Mouse (Mus musculus) heart, embryonic 11.5 days (tissue): ENCODE measurements around the gene Cyba. TPM values are rescaled to one million over a fixed set of nuclear protein-coding genes. Genes with fewer than 3 reads are reported as not detected.

Experiments used
- ATAC-seq: fragments of 200-750 bp; cut with Nextera tagmentation; replicated peaks from 2 replicates; pipeline ENCODE4 v1.8.0; 2017; ENCODE audit warnings: moderate library complexity; ENCODE audit not compliant: insufficient number of reproducible peaks, low FRiP score, low TSS enrichment
- H3K27ac ChIP-seq: fragments of 300-500 bp; sonication (generic); 2 replicates; pipeline ENCODE4 v1.5.1; 2014; ENCODE audit warnings: mild to moderate bottlenecking, low read depth, low read length
- H3K27me3 ChIP-seq: fragments of 300-500 bp; sonication (generic); 2 replicates; pipeline ENCODE4 v1.6.1; 2014; ENCODE audit warnings: mild to moderate bottlenecking, low read length, mixed read lengths; ENCODE audit not compliant: control insufficient read depth, insufficient read depth
- H3K36me3 ChIP-seq: fragments of 300-500 bp; sonication (generic); 2 replicates; pipeline ENCODE4 v1.6.1; 2014; ENCODE audit warnings: mild to moderate bottlenecking, low read length, moderate library complexity, mixed read lengths; ENCODE audit not compliant: control insufficient read depth, insufficient read depth
- H3K4me1 ChIP-seq: fragments of 300-500 bp; sonication (generic); 2 replicates; pipeline ENCODE4 v1.6.1; 2014; ENCODE audit warnings: low read length; ENCODE audit not compliant: control insufficient read depth, insufficient read depth
- H3K4me2 ChIP-seq: fragments of 300-500 bp; sonication (generic); 2 replicates; pipeline ENCODE4 v1.6.1; 2014; ENCODE audit warnings: mild to moderate bottlenecking, moderate library complexity
- H3K4me3 ChIP-seq: fragments of 300-500 bp; sonication (generic); 2 replicates; pipeline ENCODE4 v1.5.1; 2014; ENCODE audit warnings: low read depth, low read length
- H3K9ac ChIP-seq: fragments of 300-500 bp; sonication (generic); 2 replicates; pipeline ENCODE4 v1.6.1; 2014; ENCODE audit warnings: mild to moderate bottlenecking, low read depth, low read length, moderate library complexity
- H3K9me3 ChIP-seq: fragments of 300-500 bp; sonication (generic); replicated peaks from 2 replicates; pipeline ENCODE4 v1.6.1; 2016; ENCODE audit warnings: low read length; ENCODE audit not compliant: control insufficient read depth
- WGBS: fragments of 180-500 bp; shearing (Covaris S2); extraction: QIAGEN DNeasy Blood & Tissue Kit; methylation state at CpG from one replicate; pipeline ENCODE4 v1.1.7; 2014; ENCODE audit not compliant: insufficient replicate concordance; 5-methylcytosine and 5-hydroxymethylcytosine counted together
- polyA plus RNA-seq: library from polyadenylated mRNA; unstranded; fragments of >200 nt; fragmentation: Nextera tagmentation; extraction: Ambion mirVana; gene quantifications from 2 replicates; pipeline ENCODE4 v1.2.1, GENCODE M21; 2014

Gene Cyba
- polyA plus RNA-seq, 1 experiment from 2014 or later, result 174 TPM

DNA sequence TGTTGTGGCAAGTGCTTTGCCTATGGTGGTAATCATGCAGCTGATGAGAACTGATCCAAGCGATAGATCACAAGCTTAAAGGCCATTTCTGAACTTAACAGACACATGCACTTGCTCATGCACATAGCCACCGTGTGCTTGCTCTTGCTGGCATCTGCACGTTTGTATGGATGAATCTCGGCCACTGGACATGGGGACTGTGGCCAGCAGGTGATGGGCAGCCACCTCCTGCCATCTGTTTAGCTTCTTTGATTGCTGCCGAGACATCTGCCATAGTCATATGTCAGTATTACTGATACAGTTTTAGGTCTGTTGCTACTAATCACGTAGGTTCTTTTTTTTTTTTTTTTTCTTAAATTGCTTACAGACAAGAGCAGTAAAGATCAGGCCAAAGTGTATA, 37.4 kb downstream of the Cyba start:
- Histone ChIP-seq H3K9me3 (no peaks in the 10 kb centered on the region), H3K9ac (no peak overlapping the region), H3K36me3 (peaks cover 28% of the 10 kb centered on the region), H3K4me1 (no peaks in the 10 kb centered on the region), H3K27ac (no peak overlapping the region), H3K4me2 (no peak overlapping the region), H3K27me3 (no peaks in the 10 kb centered on the region), H3K4me3 (no peak overlapping the region)
- no peak for ATAC-seq
- WGBS, result 88% methylated on average over 6 of the region's 6 CpGs

DNA sequence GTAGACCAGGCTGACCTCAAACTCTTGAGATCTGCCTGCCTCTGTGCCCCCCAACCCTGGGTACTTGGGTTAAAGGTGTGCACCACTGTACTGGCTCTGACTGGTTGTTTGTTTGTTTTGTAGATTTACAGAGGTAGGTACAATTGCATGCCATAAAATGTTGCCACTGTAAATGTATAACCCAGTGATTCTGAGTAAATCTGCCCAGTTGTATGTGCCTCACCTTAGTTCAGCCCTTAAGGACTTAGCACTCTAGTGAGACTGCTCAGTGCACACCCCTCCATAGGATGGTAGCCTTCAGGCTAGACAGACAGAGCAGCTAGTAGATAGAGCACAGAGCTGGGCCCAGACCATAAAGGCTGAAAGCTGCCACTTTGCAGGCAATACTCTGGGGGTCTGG, 39.0 kb downstream of the Cyba start:
- H3K27me3 ChIP-seq, result no peaks in the 10 kb centered on the region
- peaks cover 21% of the 10 kb centered on the region for H3K36me3 ChIP-seq
- no peak overlapping the region for H3K9ac ChIP-seq
- H3K27ac ChIP-seq, result no peak overlapping the region
- no peak for ATAC-seq
- H3K4me1 ChIP-seq, result no peaks in the 10 kb centered on the region
- no peak overlapping the region for H3K4me2 ChIP-seq
- no peak overlapping the region for H3K4me3 ChIP-seq
- no peaks in the 10 kb centered on the region; the same call in 1 of the 2 replicates for H3K9me3 ChIP-seq

DNA sequence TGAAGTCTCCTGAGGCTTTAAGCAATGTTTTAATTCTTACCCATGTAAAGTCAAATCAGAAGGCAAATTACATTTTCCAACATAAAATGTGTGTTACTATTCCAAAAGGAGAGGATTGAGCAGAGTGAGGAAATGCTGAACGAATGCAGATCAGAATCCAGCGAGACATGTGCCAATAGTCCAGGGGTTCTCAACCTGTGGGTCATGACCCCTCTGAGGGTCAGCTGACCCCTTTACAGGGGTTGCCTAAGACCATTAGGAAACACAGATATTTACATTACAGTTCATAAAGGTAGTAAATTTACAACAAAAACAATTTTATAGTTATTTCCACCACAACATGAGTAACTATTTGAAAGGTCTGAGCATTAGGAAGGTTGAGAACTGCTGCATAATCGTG, 42.0 kb downstream of the Cyba start:
- Histone ChIP-seq H3K27me3 (no peaks in the 10 kb centered on the region), H3K9me3 (no peaks in the 10 kb centered on the region; the same call in 1 of the 2 replicates), H3K4me2 (no peak overlapping the region), H3K27ac (no peak overlapping the region), H3K9ac (no peak overlapping the region), H3K4me3 (no peak overlapping the region), H3K36me3 (peaks cover 33% of the 10 kb centered on the region), H3K4me1 (no peaks in the 10 kb centered on the region)
- WGBS, result 84% methylated on average over 3 of the region's 3 CpGs
- no peak for ATAC-seq

DNA sequence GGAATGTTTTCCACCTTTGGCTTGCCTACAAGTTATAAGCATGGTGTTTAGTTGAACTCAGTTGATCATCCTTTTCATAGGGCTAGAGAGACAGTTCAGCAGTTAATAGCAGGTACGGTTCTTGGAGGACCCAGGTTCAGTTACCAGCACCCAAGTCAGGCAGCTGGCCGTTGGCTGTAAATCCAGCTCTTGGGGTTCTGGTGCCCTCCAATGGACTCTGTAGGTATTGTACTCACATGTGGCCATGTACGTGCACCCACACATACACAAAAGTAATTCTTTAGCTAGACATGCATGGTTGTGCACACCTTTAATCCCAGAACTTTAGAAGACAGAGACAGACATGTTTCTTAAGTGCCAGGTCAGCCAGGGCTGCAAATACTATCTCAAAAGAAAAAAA, 43.4 kb downstream of the Cyba start:
- peaks cover 43% of the 10 kb centered on the region for H3K36me3 ChIP-seq
- no peaks in the 10 kb centered on the region; the same call in 1 of the 2 replicates for H3K9me3 ChIP-seq
- WGBS, result 94% methylated on average over 3 of the region's 3 CpGs
- no peak for ATAC-seq
- no peak overlapping the region for H3K4me3 ChIP-seq
- H3K27me3 ChIP-seq, result no peaks in the 10 kb centered on the region
- H3K4me2 ChIP-seq, result no peak overlapping the region
- H3K4me1 ChIP-seq, result no peaks in the 10 kb centered on the region
- H3K9ac ChIP-seq, result no peak overlapping the region
- H3K27ac ChIP-seq, result no peak overlapping the region

DNA sequence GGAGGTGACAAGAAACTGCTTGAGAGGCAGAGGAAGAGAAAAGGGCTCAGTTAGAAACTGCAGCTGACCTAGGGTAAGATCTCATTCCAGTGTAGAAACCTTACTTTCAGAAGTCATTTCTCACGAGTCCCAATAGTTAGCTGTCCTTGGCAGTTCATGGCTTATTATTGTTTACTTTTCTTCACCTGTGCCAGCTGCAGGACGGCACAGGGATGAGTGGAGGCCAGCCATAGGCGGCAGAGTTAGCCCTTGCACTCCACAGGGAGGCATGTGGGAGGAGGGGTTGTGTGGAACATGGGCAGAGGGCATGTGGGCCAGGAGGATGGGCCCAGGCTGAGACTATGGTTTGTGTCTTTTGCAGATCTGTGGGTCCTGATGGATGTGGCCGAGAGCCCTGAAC, 49.7 kb downstream of the Cyba start:
- no peaks in the 10 kb centered on the region for H3K9me3 ChIP-seq
- H3K27me3 ChIP-seq, result no peaks in the 10 kb centered on the region
- WGBS, result 81% methylated on average over 4 of the region's 4 CpGs
- H3K36me3 ChIP-seq, result peaks cover 38% of the 10 kb centered on the region
- H3K27ac ChIP-seq, result no peak overlapping the region
- no peak overlapping the region for H3K4me2 ChIP-seq
- peaks cover under 1% of the 10 kb centered on the region; the same call in 1 of the 2 replicates for H3K4me1 ChIP-seq
- no peak overlapping the region for H3K9ac ChIP-seq
- H3K4me3 ChIP-seq, result no peak overlapping the region
- no peak for ATAC-seq

DNA sequence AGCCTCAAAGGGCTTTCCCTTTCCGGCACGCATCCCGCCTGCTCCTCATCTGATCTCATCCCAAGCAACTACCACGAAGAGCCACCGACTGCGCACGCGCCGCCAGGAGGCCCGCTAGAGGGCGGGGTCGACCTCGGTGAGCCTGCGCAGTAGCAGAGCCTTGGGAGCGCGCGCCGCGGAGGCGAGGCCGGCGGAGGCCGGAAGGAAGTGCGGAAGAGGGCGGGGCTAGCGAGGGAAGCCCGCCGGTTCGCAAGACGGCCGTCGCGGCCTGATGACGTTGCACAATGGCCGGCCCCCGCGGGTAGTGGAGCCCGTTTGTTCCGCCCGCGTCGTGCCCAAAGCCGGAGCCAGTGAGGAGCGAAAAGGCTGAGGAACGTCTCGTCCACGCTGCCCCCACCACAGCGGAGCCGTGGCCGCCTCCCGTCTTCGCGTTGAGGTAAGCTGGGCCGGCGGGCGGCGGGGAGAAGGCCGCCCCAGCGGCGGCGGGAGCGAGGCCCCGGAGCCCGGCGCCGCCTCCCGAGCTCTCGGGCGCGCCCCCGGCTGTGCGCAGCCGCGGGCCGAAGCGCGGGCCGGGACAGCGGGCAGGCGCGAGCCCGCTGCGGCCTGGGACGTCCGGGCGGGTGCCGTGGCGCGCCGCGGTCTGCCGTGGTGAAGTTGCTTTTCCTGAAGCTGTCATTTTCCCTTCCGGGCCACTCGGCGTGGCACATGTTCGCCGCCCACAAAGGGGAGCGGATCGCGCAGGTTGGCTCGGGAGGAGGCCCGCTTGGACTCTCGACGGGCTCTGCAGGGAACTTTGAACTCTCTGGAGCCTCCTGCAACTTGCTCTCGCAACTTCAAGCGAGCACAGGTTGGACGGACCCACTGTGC, 56.1 kb downstream of the Cyba start, which contains the start of gene Zc3h18:
Gene Zc3h18, plus strand, starts transcription at position 245 of the 867 bp plus-strand sequence.
- Histone ChIP-seq H3K27ac (peak within 1 kb of the TSS; percentile 96), H3K4me3 (peak within 1 kb of the TSS; percentile 90), H3K27me3 (no peaks in the 10 kb centered on the region), H3K4me2 (peak within 1 kb of the TSS; percentile 88), H3K36me3 (peaks cover 3% of the 10 kb centered on the region; the same call in 1 of the 2 replicates), H3K9me3 (no peaks in the 10 kb centered on the region), H3K9ac (peak within 1 kb of the TSS; percentile 94), H3K4me1 (peaks cover 13% of the 10 kb centered on the region)
- WGBS, result under 1% methylated on average over 94 of the region's 107 CpGs
- ATAC-seq, result peak; percentile 88

DNA sequence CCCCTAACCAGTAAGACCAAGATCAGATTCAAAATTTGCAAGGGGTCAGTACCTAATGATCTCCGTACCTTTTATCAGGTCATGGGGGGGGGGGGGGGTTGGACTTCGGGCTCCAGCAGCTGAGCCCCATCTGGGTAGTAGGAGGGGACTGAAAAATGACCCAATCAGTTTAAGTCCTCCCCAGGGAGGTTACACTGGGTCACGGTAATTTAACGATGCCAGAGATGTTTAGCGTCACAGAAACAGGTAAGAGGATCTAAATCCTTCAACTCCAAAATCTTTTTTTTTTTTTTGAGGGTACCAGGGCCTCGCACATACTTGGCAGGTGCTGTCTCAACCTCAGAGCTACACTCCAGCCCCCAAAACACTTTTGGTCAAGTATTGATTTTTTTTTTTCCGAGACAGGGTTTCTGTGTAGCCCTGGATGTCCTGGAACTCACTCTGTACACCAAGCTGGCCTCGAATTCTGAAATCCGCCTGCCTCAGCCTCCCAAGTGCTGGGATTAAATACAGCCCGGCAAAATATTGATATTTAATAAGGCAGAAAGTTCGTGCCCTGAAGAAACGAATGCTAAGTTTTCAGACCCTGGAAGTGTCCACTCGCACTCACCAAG, 56.9 kb downstream of the Cyba start:
- 0 out of 2 replicates have a peak, but pooled peaks have one; percentile 2 for ATAC-seq
- peak overlapping the region; percentile 94; the same call in 1 of the 2 replicates for H3K9ac ChIP-seq

DNA sequence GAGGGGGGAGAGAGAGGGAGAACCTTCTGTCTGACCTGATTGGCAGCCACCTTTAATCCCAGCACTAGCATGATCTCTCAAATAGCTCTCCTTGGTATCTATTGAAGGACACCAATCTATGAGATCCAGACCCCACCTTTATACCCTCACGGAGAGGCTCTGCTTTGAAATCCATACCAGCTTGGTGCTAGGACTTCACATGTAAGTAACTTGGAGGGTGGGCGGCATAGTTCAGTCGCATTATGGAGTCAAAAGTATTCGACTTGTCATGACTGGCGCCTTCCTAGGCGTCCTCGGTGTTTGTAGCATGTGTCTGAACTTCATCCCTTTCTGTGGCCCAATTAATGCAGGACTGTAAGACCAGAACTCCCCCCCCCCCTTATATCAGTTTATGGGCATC, 57.4 kb downstream of the Cyba start:
- 95% methylated on average over 7 of the region's 7 CpGs for WGBS
- no peak for ATAC-seq
- no peak overlapping the region; the same call in 1 of the 2 replicates for H3K4me3 ChIP-seq

More for the DNA sequence above, 56.9 kb downstream of the Cyba start:
- 24% methylated on average over 13 of the region's 13 CpGs for WGBS
- no peaks in the 10 kb centered on the region for H3K27me3 ChIP-seq
- H3K36me3 ChIP-seq, result peaks cover 1% of the 10 kb centered on the region; the same call in 1 of the 2 replicates
- peaks cover 13% of the 10 kb centered on the region for H3K4me1 ChIP-seq
- peak overlapping the region; percentile 72 for H3K4me2 ChIP-seq
- no peak overlapping the region for H3K27ac ChIP-seq
- no peaks in the 10 kb centered on the region for H3K9me3 ChIP-seq
- peak overlapping the region; percentile 90 for H3K4me3 ChIP-seq

More for the DNA sequence above, 57.4 kb downstream of the Cyba start:
- no peaks in the 10 kb centered on the region for H3K9me3 ChIP-seq
- peaks cover 13% of the 10 kb centered on the region for H3K4me1 ChIP-seq
- H3K27me3 ChIP-seq, result no peaks in the 10 kb centered on the region
- 0 out of 2 replicates have a peak overlapping the region, but pooled peaks have one; percentile 94 for H3K9ac ChIP-seq
- H3K36me3 ChIP-seq, result no peaks in the 10 kb centered on the region; the same call in 1 of the 2 replicates
- H3K4me2 ChIP-seq, result peak overlapping the region; percentile 72
- no peak overlapping the region for H3K27ac ChIP-seq
